Mouse (Mus musculus): Measurements from ENCODE around the gene Lypd5.

DNA sequence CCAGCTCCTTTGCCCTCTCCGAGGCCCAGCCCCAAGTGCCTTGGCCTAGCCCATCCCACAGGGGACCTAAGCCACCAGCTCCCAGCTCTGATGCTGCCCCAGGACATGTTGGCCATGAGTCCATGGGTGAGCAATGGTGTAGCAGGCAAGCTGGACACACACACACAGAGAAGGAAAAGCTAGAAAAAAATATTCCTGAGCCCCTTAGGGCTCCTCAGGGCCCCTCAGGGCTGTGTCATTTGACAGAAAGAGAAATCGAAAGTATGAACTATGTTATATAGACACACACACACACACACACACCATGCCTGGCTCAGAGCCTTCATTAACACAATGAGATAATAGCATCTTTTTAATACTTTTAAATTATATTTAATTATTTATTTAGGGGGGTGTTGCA is 31.4 kb downstream of the Lypd5 start:
- TF ChIP-seq GATA1 (IDR thresholded peaks at IDR 0.05; ENCODE audit: borderline replicate concordance, low read length) (no peak), FLI1 (IDR thresholded peaks at IDR 0.05; ENCODE audit: low read length) (no peak)
